Mouse (Mus musculus): ENCODE measurements around the gene Hdac5.

Hdac5 gene

GRCm38 (mm10) chr11:102214430-102215156, 15.4 kb downstream of the Hdac5 start:
- DNase-seq = peak; percentile 71

DNA sequence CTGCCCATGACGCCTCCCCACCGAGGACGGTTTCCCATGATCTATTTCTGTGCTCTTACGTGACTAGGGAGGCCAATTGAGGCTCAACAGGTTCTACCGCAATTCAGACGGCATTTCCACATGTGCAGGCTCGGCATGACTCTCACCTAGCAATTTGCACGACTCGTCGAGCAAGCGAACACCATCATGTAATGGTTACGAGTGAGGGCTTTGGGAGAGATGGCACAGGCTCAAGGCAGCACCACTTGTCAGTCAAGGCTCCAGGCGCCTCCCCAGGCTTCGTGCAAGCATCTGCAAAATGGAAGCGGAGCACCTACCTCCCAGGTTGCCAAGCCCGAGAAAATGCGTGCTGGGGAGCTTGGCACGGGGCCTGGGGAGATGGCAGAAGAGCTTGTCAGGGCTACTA, 18.0 kb downstream of the Hdac5 start:
- DNase-seq = peak; percentile 50

- DNase-seq = peak; percentile 29
Measured at GRCm38 (mm10) chr11:102211011-102211410, 19.0 kb downstream of the Hdac5 start.

- peak; percentile 31 for DNase-seq
Measured at GRCm38 (mm10) chr11:102210185-102210584, 19.8 kb downstream of the Hdac5 start.

- peak; percentile 87 for DNase-seq
Measured at GRCm38 (mm10) chr11:102209742-102210141, 20.2 kb downstream of the Hdac5 start.

DNA sequence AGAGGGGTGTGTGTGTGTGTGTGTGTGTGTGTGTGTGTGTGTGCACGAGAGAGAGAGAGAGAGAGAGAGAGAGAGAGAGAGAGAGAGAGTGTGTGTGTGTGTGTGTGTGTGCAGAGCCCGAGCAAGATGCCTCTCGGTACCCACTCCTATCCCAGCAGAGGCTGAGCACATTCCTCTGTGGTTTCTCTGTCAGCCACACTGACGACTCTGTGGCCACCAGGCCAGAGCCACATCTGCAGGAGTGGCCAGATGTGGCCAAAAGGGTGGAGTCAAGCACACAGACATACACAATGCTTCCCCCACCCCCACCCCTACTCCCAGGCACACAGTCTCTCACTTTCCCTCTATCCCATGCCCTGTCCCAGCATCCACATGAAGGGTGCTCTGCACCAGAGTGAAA, 21.1 kb downstream of the Hdac5 start:
- DNase-seq = no peak

DNA sequence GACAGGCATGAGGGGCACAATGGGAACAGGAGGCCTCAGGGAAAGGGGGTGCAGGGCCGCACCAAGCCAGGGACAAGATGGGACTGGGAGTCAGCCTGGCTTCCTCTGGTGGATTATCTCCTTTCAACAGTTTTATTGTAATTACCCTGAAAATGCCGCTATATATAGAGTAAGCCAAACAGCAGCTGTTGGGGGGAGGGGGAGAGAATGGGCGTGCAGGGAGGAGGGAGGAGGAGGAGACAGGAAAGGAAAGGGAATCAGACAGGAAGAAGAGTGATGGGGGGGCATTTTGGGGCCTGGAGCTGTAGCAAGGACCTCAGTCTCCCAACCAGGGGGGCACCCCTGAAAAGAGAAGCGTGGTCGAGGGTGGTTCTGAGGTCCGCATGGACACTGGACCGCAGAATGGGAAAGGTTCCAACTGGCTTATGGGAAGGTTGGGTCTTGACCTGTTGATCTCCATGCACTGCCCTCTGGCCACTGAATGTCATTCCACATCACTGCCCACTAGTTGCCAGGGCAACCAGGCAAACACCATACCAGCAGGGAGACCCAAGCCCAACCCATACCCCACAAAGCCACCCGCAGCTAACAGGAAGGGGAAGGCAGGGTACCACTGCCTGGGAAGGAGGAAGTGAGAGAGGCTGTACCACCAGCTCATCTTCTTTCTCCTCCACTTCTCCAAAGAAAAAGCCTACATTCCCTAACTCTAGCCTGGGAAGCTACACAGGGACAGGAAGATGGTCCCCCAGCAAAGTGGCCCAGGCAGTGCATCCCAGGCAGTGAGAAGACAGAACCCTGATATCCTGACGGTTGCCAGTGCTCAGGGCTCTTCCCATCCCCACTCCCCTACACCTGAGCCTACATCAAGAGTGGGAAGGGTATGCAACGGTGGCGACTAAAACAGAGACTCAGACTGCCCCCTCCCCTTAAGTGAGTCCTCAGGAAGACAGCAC, 21.9 kb downstream of the Hdac5 start:
- peak; percentile 47 for DNase-seq

DNA sequence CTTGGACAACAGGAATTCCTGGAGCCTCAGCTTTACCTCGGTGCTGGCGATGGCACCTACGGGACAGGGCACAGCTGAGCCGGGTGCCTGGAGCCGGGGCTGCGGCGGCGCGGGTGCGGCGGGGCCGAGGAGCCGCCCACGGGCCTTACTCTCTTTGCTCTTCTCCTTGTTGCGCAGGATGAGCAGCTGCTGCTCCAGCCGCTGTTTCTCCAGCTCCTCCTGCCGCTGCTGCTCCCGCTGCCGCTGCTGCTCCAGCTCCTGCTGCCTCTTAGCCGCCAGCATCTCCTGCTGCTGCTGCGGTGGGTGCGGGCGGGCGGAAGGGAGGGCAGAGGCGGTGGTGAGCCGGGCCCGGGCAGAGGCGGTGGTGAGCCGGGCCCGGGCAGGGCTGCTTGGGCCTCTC, 23.5 kb downstream of the Hdac5 start:
- no peak for DNase-seq

- no peak for DNase-seq
Measured at GRCm38 (mm10) chr11:102201408-102201821, 28.6 kb downstream of the Hdac5 start.

GRCm38 (mm10) chr11:102199856-102200255, 30.1 kb downstream of the Hdac5 start:
- no peak for DNase-seq

- no peak for DNase-seq
Measured at GRCm38 (mm10) chr11:102198245-102198644, 31.7 kb downstream of the Hdac5 start.

DNA sequence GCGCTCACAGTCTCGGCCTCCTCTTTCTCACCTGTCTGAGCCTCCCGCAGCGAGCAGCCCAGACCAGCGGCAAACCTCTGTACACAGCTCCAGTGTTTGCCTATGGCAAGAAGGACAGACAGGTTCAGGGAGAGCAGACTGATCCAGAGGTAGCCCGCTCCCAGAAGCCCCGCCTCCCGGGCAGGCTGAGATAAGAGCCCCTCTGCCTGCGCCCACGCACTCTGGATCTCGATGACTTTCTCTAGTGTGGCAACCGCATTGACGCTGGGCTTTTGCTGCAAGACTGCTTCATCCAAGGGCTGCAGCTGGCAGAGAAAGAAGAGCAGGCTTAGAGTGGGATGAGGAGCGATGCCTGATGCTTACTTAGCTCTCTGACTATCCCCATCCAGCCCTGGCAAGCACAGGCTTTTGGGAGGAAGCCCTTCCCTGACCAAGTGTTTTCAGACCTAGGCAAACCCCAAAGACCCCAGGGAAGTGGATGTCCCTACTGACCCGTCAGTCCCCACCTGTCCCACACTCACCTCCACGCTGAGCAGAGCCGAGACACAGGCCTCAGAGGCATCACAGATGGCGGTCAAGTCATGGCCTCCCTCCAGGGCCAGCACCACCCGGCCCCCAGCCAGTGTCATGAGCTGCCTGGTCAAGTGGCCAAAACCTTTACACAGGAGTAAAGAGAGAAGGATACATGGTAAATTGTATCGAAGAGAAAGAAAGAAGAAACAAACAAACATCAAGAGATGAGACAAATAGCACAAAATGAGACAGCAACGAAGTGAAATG, 33.8 kb downstream of the Hdac5 start:
- peak; percentile 42 for DNase-seq

DNA sequence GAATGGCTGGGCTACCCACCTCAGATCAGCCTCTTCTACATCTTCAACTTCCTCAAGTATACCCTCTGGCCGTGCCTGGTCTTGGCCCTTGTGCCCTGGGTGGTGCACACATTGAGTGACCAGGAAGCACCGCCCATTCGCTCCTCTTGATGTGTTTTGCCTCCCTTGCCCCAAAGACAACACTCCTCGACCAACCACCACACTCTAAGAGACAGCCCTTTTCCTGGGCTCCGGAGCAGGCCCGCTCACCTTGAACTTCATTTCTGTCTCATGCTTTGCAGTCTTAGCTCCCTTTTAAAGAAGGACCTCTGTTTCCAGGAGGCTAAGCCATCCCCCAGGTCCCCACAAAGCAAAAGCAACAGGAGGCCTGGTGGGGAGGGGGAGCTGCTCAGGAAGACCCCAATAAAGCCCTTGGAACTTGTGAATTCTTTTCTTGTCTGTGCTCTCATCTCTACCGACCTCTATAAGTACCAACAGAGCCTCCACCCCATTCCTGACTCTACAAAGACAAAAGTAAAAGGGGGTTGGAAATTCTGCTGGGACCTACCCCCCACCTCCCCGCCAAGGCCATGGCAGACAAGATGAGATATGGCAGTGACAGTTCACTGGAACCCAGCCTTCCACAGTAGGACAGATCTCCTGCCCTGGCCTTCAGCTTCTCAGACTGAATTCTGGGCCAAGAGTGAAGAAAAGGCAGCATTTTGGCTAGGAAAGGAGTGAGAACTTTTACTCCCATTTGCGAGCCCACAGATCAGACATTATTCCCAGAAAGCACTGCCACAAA, 36.1 kb downstream of the Hdac5 start:
- peak; percentile 19 for DNase-seq

GRCm38 (mm10) chr11:102190848-102191247, 39.1 kb downstream of the Hdac5 start:
- DNase-seq = no peak

DNA sequence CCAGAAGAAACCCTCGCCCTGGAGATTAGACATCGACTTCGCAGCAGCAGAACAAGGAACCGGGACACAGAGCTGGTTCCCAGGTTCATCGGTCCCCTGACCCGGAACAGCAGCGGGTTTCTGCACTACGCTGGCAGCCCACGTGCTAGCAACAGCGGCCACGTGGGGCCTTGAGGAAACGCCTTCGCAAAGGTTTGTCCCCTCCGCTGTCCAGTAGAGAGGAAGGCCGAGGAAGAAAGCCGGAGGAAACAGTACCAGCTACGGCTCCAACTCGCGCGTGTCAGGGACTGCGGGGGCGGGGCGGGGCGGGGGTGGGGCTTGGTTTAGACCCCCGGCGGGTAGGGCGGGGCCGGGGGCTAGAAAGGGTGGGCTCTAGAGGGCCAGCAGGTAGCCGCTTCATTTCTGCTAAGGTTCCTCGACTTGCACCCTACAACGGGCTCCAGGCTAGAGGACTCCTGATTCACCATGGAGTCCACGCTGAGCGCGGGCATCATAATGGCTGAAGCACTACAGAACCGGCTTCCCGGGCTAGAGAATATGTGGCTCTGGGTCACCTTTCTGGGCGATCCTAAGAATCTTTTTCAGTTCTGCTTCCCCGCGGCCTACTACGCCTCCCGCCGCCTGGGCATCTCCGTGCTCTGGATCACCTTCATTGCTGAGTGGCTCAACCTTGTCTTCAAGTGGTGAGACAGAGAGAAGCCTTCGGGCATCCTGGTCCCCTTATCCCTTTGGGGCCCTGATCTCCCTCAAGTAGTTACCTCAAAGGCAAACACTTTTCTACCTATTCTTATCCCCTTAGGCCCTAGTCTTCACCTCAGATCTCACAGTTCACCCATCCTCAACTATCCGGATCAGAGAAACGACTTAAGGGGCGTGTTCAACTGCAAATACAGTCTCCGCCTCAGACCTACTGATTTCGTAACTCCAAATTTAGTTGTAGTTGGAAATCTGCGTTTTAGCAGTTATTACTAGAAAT, 40.2 kb downstream of the Hdac5 start, which contains the start of gene G6pc3:
G6pc3 (plus strand) TSS at position 160 of the 976 bp plus-strand sequence.
- DNase-seq = peak; percentile 90

DNA sequence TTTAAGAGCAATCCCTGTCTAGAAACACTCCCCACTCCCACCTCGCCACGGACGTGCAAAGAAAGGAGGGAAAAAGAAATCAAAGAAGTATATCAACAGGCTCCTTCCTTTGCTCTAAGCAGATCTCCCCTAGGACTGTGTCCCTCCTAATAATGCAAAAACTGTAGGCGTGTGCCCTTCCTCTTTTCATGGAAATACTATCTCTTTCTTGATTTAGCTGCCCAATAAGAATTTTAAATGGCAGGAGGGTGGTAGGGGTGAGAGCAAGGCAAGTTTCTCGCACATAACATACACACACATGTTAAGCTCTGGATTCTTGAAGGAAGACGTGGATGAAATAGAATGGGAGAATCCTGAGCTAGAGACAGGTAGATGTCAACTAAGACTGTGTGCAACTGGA, 41.0 kb downstream of the Hdac5 start:
- DNase-seq = no peak

DNA sequence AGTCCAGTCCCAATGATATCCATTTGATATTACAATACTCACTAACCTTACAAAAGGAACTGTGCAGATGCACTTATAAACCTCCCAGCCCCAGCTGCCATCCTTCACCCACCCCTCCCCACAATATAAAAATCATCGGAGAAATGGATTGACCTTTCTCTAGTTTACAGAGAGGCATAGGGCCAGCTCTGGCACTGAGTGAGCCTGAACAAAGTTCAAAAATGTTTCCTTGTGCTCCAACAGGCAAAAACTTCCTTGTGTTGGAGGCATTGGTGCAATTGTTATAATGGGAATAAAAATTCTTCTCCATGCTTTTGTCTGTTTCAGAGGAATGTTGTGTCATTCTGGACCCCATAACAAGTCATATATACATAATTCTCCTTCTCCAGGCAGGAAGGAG, 43.7 kb downstream of the Hdac5 start:
- DNase-seq = no peak

DNA sequence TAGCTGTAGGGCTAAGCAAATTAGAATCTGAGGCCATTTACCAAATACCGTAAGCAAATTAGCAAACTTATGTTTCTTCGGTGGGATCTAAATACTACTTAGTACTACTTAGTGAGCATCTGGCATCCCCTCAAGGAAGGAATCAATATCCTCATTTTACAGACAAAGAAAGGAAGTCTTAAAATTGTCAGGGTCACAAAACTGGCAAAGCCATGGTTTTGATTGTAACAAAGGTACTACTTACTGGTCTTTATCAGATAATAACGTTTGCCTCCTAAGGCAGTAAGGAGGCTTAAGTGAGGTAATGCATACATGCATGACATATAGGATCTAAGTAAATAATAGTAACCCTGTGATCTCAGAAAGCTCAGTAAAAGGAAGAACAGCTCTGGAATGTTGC, 44.3 kb downstream of the Hdac5 start:
- DNase-seq = no peak

DNA sequence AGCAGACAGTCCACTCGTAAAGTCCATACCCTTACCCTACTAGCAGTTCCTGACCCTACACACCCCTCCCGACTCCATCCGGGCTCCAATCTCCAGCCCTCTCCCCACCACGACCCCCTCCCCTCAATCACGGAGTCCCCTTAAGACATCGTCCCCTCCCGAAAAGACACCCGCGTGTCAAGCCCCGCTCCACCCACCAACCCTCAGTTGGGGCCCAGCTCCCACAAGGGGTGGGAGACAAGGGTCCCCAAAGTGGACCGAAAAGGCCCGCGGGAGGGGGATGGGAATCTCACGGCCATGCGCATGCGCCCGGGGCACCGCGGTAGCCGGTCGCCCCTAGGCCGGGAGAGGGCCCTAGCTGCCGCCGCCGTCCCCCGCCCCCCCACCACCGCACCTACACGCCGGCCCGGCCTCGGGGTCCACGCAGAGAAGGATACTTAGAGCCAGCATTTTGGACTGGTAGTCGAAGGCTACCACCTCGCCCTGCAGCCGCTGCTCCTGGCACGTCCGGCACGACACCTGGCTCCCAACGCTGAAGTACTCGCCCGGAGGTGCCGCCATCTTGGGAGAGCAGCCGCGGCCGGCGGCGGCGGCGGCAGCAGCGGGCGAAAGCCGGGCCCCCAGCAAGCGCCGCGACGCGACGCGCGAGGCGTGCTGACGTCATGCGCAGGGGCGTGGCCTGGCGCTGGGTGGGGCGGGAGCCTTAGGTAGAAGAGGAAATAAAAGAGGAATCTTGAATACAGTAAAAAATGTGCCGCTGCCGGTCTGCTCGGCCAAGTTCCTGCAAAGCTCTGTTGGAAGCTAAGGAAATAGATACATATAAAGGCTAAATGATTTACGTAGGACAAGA, 45.1 kb downstream of the Hdac5 start, which contains the start of gene Lsm12:
Lsm12 (minus strand) TSS at position 651 of the 850 bp plus-strand sequence.
- peak; percentile 95 for DNase-seq

GRCm38 (mm10) chr11:102184253-102184645, 45.7 kb downstream of the Hdac5 start:
- DNase-seq = no peak
